1 mouse cellular context compared by ENCODE assay signal in genomic region chr10:81016645-81017044, GRCm38 (mm10).
TF ChIP-seq lines count a peak whose summit lies in the region.

No protein-coding gene starts in this region.

TF ChIP-seq in C2C12, 6 proteins besides CTCF, POLR2A, EP300 and RAD21:
- TF ChIP-seq MYOG (IDR thresholded peaks at IDR 0.05; ENCODE audit: control insufficient read depth, extremely low read depth, insufficient read length) (no peak), USF1 (IDR thresholded peaks at IDR 0.05; ENCODE audit: low read depth) (no peak), CEBPB (IDR thresholded peaks at IDR 0.05; ENCODE audit: low read depth) (no peak), FOSL1 (IDR thresholded peaks at IDR 0.05; ENCODE audit: insufficient read depth, low read length, poor library complexity, severe bottlenecking) (no peak), MYOD1 (IDR thresholded peaks at IDR 0.05; ENCODE audit: control insufficient read depth, insufficient read length, low read depth) (no peak), MAX (IDR thresholded peaks at IDR 0.05) (no peak)
